Comparison of ENCODE assay signal across 7 mouse cellular contexts in the genomic region with DNA sequence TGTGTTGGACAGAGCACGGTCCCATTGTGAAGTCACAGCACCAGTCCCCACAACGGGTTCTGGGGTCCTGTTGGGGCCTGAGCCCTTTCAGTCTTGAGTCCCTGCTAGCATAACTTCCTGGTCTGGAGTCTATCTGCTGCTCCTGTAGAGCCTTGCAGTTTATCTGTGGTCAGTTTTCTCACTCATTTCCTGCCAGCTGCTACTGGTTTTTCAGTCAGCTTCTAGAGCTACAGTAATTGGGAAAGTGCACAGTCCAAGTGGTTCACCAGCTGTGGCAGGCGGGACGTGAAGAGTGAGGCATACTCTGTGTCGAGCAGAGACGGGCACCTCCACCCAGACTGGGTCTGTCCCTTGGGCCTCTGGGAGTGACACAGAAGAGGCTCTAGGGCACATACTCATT.
DNase-seq lines count a peak whose midpoint lies in the region; ATAC-seq and TF ChIP-seq lines count a peak whose summit lies in the region.

No protein-coding gene starts in this region.

- no peak overlapping the region for H3K4me2 ChIP-seq in limb, embryonic 13.5 days (replicated peaks)
- H3K4me2 ChIP-seq in stomach, postnatal 0 days (replicated peaks; ENCODE audit: low read depth), result no peak overlapping the region
- no peak overlapping the region for H3K4me2 ChIP-seq in midbrain, embryonic 16.5 days (ENCODE audit: low read length)

- TF ChIP-seq CTCF in stomach, postnatal 0 days (IDR thresholded peaks at IDR 0.05; ENCODE audit: low read depth), result no peak

- peak; percentile 75 for DNase-seq in 3134 (ENCODE audit: extremely low read depth, insufficient read length, low spot score)
- peak; percentile 33 to 42 for DNase-seq in B cell, adult 2 months
- DNase-seq in heart, adult 8-10 months (ENCODE audit: low spot score), result peak; percentile 67
- DNase-seq in stomach, postnatal 0 days (ENCODE audit: low spot score), result peak; percentile 29
- DNase-seq in adrenal gland, adult 8-10 months, result no peak

- WGBS in limb, embryonic 13.5 days, result 40% methylated on average over 6 of the region's 6 CpGs
- WGBS in stomach, postnatal 0 days, result 43% methylated on average over 6 of the region's 6 CpGs
- WGBS in midbrain, embryonic 16.5 days, result 72% methylated on average over 6 of the region's 6 CpGs

- peak; percentile 48; the same call in 1 of the 2 replicates for ATAC-seq in limb, embryonic 13.5 days (ENCODE audit: low FRiP score, low read depth)
- ATAC-seq in stomach, postnatal 0 days (ENCODE audit: low FRiP score, low TSS enrichment), result peak; percentile 86
- ATAC-seq in midbrain, embryonic 16.5 days, result no peak

- no peak for TF ChIP-seq EP300 in stomach, postnatal 0 days (optimal IDR thresholded peaks at IDR 0.05)

- H3K36me3 ChIP-seq in limb, embryonic 13.5 days, result no peaks in the 10 kb centered on the region
- H3K36me3 ChIP-seq in stomach, postnatal 0 days (ENCODE audit: control insufficient read depth, insufficient read depth, low read length), result no peaks in the 10 kb centered on the region
- H3K36me3 ChIP-seq in midbrain, embryonic 16.5 days (ENCODE audit: control insufficient read depth, insufficient read depth, low read length), result no peaks in the 10 kb centered on the region

- H3K4me3 ChIP-seq in limb, embryonic 13.5 days, result no peak overlapping the region
- no peak overlapping the region for H3K4me3 ChIP-seq in stomach, postnatal 0 days (ENCODE audit: low read depth, low read length)
- H3K4me3 ChIP-seq in midbrain, embryonic 16.5 days (ENCODE audit: low read depth, low read length), result no peak overlapping the region

- H3K27me3 ChIP-seq in limb, embryonic 13.5 days, result no peaks in the 10 kb centered on the region
- H3K27me3 ChIP-seq in stomach, postnatal 0 days (ENCODE audit: control insufficient read depth, insufficient read depth, low read length), result no peaks in the 10 kb centered on the region
- no peaks in the 10 kb centered on the region for H3K27me3 ChIP-seq in midbrain, embryonic 16.5 days (ENCODE audit: control insufficient read depth, insufficient read depth, low read depth, low read length)

- 0 out of 2 replicates have a peak overlapping the region, but pooled peaks have one; percentile 15 for H3K27ac ChIP-seq in limb, embryonic 13.5 days
- peak overlapping the region; percentile 59; the same call in 1 of the 2 replicates for H3K27ac ChIP-seq in stomach, postnatal 0 days (replicated peaks)
- H3K27ac ChIP-seq in midbrain, embryonic 16.5 days (ENCODE audit: low read length), result no peak overlapping the region

- H3K9ac ChIP-seq in limb, embryonic 13.5 days, result no peak overlapping the region
- no peak overlapping the region for H3K9ac ChIP-seq in stomach, postnatal 0 days (ENCODE audit: low read length)
- no peak overlapping the region for H3K9ac ChIP-seq in midbrain, embryonic 16.5 days (ENCODE audit: low read depth, low read length)

- no peaks in the 10 kb centered on the region for H3K9me3 ChIP-seq in limb, embryonic 13.5 days
- H3K9me3 ChIP-seq in stomach, postnatal 0 days (ENCODE audit: control insufficient read depth, low read length), result no peaks in the 10 kb centered on the region
- H3K9me3 ChIP-seq in midbrain, embryonic 16.5 days (replicated peaks; ENCODE audit: control insufficient read depth, low read length, poor library complexity, severe bottlenecking), result no peaks in the 10 kb centered on the region

- peaks cover 26% of the 10 kb centered on the region for H3K4me1 ChIP-seq in limb, embryonic 13.5 days
- no peaks in the 10 kb centered on the region for H3K4me1 ChIP-seq in stomach, postnatal 0 days (replicated peaks; ENCODE audit: control insufficient read depth, insufficient read depth)
- no peaks in the 10 kb centered on the region for H3K4me1 ChIP-seq in midbrain, embryonic 16.5 days (ENCODE audit: control insufficient read depth, insufficient read depth, low read length)
